ENCODE assay signal across 8 mouse cellular contexts in the genomic region with DNA sequence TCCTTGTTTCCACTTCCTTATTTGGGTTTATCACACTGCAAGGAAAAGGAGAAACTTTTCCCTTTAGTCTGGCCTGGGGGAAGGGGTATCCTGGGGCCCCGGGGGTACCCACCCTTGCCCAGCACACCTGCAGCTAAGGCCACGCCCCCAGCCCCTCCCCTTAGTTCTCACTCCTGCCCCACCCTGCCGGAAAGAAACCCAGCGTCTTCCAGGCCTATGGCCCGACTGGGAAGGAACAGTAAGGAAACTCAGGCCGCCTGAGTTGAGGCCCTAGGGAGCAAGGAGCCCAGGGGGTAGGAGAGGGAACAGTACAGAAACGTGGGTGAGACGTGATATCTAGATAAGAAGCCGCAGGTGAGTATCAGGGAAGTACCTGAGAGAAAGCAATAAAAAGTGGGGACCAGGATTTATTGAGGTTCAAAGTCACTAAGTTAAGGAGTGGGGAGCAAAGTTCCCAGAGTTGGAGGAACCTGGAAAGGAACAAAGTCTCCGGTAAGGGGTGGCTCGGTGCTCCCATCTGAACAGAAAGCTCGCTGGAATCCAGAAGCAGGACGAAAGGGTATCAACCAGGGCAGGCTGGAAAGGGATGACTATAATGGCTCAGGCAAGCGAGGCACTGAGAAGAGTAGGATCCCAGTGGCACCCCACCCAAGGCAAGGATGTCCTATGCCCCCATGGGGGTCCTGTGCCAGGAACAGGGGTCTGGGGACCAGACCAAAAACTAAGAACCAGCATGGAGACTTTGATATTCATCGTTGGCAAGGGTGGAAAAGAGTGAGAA. TPM values are rescaled to one million over a fixed set of nuclear protein-coding genes. Genes with fewer than 3 reads are reported as not detected.
DNase-seq lines count a peak whose midpoint lies in the region; ATAC-seq lines count a peak whose summit lies in the region.

No protein-coding gene starts in this region.

- intact Hi-C loops in left cerebral cortex, postnatal 14 days (cut with DNase I) = no loop called here

- no peak overlapping the region for H3K27ac ChIP-seq in forebrain, embryonic 15.5 days (replicated peaks)
- H3K27ac ChIP-seq in limb, embryonic 10.5 days = peak overlapping the region; percentile 87; the same call in 1 of the 2 replicates
- H3K27ac ChIP-seq in midbrain, embryonic 13.5 days = no peak overlapping the region

- peak overlapping the region; percentile 41 for H3K4me3 ChIP-seq in forebrain, embryonic 15.5 days
- peak overlapping the region; percentile 66 for H3K4me3 ChIP-seq in limb, embryonic 10.5 days
- H3K4me3 ChIP-seq in midbrain, embryonic 13.5 days (replicated peaks) = peak overlapping the region; percentile 38

- 14% methylated on average over 15 of the region's 15 CpGs for WGBS in forebrain, embryonic 15.5 days
- 12% methylated on average over 15 of the region's 15 CpGs for WGBS in limb, embryonic 10.5 days
- 15% methylated on average over 15 of the region's 15 CpGs for WGBS in midbrain, embryonic 13.5 days

- peak overlapping the region; percentile 46 for H3K4me2 ChIP-seq in forebrain, embryonic 15.5 days (replicated peaks)
- peak overlapping the region; percentile 49 for H3K4me2 ChIP-seq in midbrain, embryonic 13.5 days (replicated peaks)

- peaks cover 17% of the 10 kb centered on the region for H3K4me1 ChIP-seq in forebrain, embryonic 15.5 days
- peaks cover 54% of the 10 kb centered on the region for H3K4me1 ChIP-seq in limb, embryonic 10.5 days
- H3K4me1 ChIP-seq in midbrain, embryonic 13.5 days (replicated peaks) = peaks cover 16% of the 10 kb centered on the region

- H3K9ac ChIP-seq in forebrain, embryonic 15.5 days (replicated peaks) = no peak overlapping the region
- no peak overlapping the region for H3K9ac ChIP-seq in midbrain, embryonic 13.5 days (replicated peaks)

- no peaks in the 10 kb centered on the region for H3K36me3 ChIP-seq in forebrain, embryonic 15.5 days
- H3K36me3 ChIP-seq in limb, embryonic 10.5 days = peaks cover 29% of the 10 kb centered on the region
- no peaks in the 10 kb centered on the region for H3K36me3 ChIP-seq in midbrain, embryonic 13.5 days

- no peaks in the 10 kb centered on the region for H3K9me3 ChIP-seq in forebrain, embryonic 15.5 days
- H3K9me3 ChIP-seq in limb, embryonic 10.5 days (replicated peaks) = no peaks in the 10 kb centered on the region
- no peaks in the 10 kb centered on the region for H3K9me3 ChIP-seq in midbrain, embryonic 13.5 days

- no peak for ATAC-seq in forebrain, embryonic 15.5 days (replicated peaks)
- no peak for ATAC-seq in midbrain, embryonic 13.5 days

- H3K27me3 ChIP-seq in forebrain, embryonic 15.5 days = peaks cover 12% of the 10 kb centered on the region
- H3K27me3 ChIP-seq in limb, embryonic 10.5 days (ENCODE audit: low read depth, poor library complexity, severe bottlenecking) = peaks cover 3% of the 10 kb centered on the region; the same call in 1 of the 2 replicates
- peaks cover 40% of the 10 kb centered on the region for H3K27me3 ChIP-seq in midbrain, embryonic 13.5 days

- peak; percentile 43 for DNase-seq in 3134 (ENCODE audit: extremely low read depth, insufficient read length, low spot score)
- DNase-seq in B cell, adult 2 months = peak; percentile 30 to 36
- no peak for DNase-seq in limb, embryonic 10.5 days (ENCODE audit: low spot score)
- DNase-seq in cerebellum, postnatal 14 days = no peak
- no peak for DNase-seq in embryo, embryonic 9.5 days (ENCODE audit: extremely low spot score)
- DNase-seq in left cerebral cortex, postnatal 14 days (ENCODE audit: low spot score in 2 of 2) = no peak

RNA-seq across cellular contexts. Expression of a gene that starts 6.1 kb away (rescaled TPM):
- polyA plus RNA-seq in forebrain, embryonic 15.5 days (2015; fragmentation: Nextera tagmentation; extraction: Ambion mirVana) = 263 and 289 TPM in 2 replicates
- 245 and 281 TPM in 2 replicates for polyA plus RNA-seq in limb, embryonic 10.5 days (2016; fragmentation: Nextera tagmentation; extraction: Ambion mirVana)
- 116 and 151 TPM in 2 replicates for polyA plus RNA-seq in midbrain, embryonic 13.5 days (2015; fragmentation: Nextera tagmentation; extraction: Ambion mirVana)
- total RNA-seq in left cerebral cortex, postnatal 14 days (2021) = 10 to 100 TPM; 55.4 to 71.5 TPM

RNA-seq across cellular contexts. Expression of a gene that starts 7.6 kb away (rescaled TPM):
- 11.2 and 11.5 TPM in 2 replicates for polyA plus RNA-seq in forebrain, embryonic 15.5 days (2015; fragmentation: Nextera tagmentation; extraction: Ambion mirVana)
- 29.2 and 37.8 TPM in 2 replicates for polyA plus RNA-seq in limb, embryonic 10.5 days (2016; fragmentation: Nextera tagmentation; extraction: Ambion mirVana)
- polyA plus RNA-seq in midbrain, embryonic 13.5 days (2015; fragmentation: Nextera tagmentation; extraction: Ambion mirVana) = 9.6 and 11.6 TPM in 2 replicates
- total RNA-seq in left cerebral cortex, postnatal 14 days (2021) = 10 to 100 TPM; 13.4 to 13.6 TPM

RNA-seq across cellular contexts. Expression of a gene that starts 11.6 kb away (rescaled TPM):
- polyA plus RNA-seq in forebrain, embryonic 15.5 days (2015; fragmentation: Nextera tagmentation; extraction: Ambion mirVana) = 83.7 and 90.9 TPM in 2 replicates
- 94.0 and 102 TPM in 2 replicates for polyA plus RNA-seq in limb, embryonic 10.5 days (2016; fragmentation: Nextera tagmentation; extraction: Ambion mirVana)
- 88.5 and 100 TPM in 2 replicates for polyA plus RNA-seq in midbrain, embryonic 13.5 days (2015; fragmentation: Nextera tagmentation; extraction: Ambion mirVana)
- total RNA-seq in left cerebral cortex, postnatal 14 days (2021) = 10 to 100 TPM; 69.4 to 78.8 TPM

RNA-seq across cellular contexts. Expression of a gene that starts 18.8 kb away (rescaled TPM):
- 41.0 and 46.7 TPM in 2 replicates for polyA plus RNA-seq in forebrain, embryonic 15.5 days (2015; fragmentation: Nextera tagmentation; extraction: Ambion mirVana)
- polyA plus RNA-seq in limb, embryonic 10.5 days (2016; fragmentation: Nextera tagmentation; extraction: Ambion mirVana) = 41.1 and 41.7 TPM in 2 replicates
- 23.2 and 28.3 TPM in 2 replicates for polyA plus RNA-seq in midbrain, embryonic 13.5 days (2015; fragmentation: Nextera tagmentation; extraction: Ambion mirVana)
- 10 to 100 TPM; 64.3 to 75.4 TPM for total RNA-seq in left cerebral cortex, postnatal 14 days (2021)

RNA-seq across cellular contexts. Expression of a gene that starts 23.7 kb away (rescaled TPM):
- polyA plus RNA-seq in forebrain, embryonic 15.5 days (2015; fragmentation: Nextera tagmentation; extraction: Ambion mirVana) = 20.3 and 22.8 TPM in 2 replicates
- polyA plus RNA-seq in limb, embryonic 10.5 days (2016; fragmentation: Nextera tagmentation; extraction: Ambion mirVana) = 17.4 and 19.4 TPM in 2 replicates
- 24.2 and 25.4 TPM in 2 replicates for polyA plus RNA-seq in midbrain, embryonic 13.5 days (2015; fragmentation: Nextera tagmentation; extraction: Ambion mirVana)
- total RNA-seq in left cerebral cortex, postnatal 14 days (2021) = 10 to 100 TPM; 21.1 to 21.2 TPM

Comparison
In these comparisons a context has a peak if more than half of its experiments do, and no peak if none do; other contexts are left out.
1. DNase-seq: peak in 3134 (single experiment) and B cell, adult 2 months (2 of 2); none in limb, embryonic 10.5 days (single experiment), cerebellum, postnatal 14 days (0 of 2), embryo, embryonic 9.5 days (single experiment) and left cerebral cortex, postnatal 14 days (0 of 2).
2. Peak in every context shown above with its lines, with median percentiles within 50 percentile points of each other: H3K4me3 ChIP-seq.